Mouse (Mus musculus): ENCODE measurements around the gene Pax3.

Gene Pax3

DNA sequence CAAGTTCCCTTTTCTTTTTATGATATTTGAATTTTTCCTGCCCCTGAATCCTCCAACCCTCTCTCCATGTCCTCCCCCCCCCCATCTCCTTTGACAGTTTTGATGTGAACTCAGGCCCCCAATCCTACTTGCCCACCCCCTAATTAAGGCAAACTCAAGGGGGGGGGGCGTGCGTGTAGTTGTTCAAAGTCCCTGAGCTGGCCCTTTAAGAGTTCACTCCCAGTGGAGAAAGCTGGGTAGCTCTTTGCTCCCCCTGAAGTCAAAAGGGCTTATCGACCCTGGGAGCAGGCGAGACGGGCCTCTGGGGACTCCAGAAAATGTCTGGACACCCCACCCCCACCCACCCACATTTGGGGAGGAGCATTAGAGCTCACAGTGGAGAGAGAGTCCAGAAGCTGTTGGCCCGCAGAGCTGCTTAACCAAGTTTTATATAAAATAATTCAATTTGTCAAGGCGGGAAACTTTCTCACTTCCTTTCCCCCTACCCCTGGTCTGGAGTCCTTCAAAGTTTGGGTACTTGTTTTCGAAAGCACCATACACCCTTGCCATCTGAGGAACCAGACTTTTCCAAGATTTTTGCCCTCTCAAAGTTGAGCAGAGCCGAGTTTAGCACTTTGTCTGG is 1.5 kb upstream of the Pax3 start:
- no peak for DNase-seq (ENCODE audit: low spot score in 2 of 2)

GRCm38 (mm10) chr1:78197351-78198234 is 659 bp upstream of the Pax3 start:
- DNase-seq (ENCODE audit: low spot score in 2 of 2), result no peak

- no peak for DNase-seq (ENCODE audit: low spot score in 2 of 2)
These were observed 892 bp downstream of the Pax3 start for GRCm38 (mm10) chr1:78195771-78196712.

DNA sequence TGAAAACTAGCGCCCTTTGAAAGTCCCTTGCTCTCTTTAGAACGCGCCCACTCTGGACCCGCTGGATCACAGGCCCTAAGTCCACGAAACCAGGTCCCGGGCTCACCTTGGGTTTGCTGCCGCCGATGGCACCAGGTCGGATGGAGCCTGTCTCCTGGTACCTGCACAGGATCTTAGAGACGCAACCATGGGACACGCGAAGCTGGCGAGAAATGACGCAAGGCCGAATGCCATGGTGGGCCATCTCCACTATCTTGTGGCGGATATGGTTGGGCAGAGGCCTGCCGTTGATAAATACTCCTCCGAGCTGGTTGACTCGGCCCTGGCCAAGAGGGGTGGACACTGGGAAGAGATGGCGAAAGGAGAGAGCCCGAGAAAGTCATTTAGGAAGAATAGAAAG is 1.8 kb downstream of the Pax3 start:
- no peak for DNase-seq (ENCODE audit: low spot score in 2 of 2)

DNA sequence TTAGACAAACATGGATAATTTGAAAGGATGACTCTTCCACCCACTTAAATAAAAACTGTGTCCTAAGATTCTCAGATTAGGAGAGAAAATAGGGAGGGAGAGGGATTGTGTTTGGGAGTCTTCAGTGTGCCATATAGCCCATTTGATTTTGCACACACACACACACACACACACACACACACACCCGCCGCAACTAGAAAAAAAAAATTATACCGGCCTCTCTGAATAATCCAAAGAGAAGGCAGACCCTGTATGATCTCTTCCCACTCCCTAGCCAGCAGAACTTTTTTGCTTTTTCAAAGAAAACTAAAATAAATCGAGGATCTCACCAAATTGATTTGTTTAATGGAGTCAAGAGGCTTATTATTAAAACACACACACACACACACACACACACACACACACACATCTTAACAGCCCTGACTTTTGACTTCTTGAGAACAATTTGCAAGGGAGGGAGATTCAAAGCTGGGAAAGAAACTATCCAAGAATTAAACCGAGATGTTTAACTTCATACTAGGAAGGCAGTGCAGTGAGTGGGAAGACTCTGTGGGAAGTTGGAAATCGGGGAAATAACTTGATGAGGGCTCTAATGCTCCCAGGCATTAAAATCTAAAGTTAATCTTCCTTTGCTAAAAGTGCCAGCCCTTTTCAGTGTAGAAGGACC is 2.4 kb downstream of the Pax3 start:
- DNase-seq (ENCODE audit: low spot score in 2 of 2), result no peak

- DNase-seq (ENCODE audit: low spot score in 2 of 2), result no peak
These were observed 3.4 kb downstream of the Pax3 start for GRCm38 (mm10) chr1:78193465-78193991.

GRCm38 (mm10) chr1:78192746-78193464 is 4.0 kb downstream of the Pax3 start:
- no peak for DNase-seq (ENCODE audit: low spot score in 2 of 2)

DNA sequence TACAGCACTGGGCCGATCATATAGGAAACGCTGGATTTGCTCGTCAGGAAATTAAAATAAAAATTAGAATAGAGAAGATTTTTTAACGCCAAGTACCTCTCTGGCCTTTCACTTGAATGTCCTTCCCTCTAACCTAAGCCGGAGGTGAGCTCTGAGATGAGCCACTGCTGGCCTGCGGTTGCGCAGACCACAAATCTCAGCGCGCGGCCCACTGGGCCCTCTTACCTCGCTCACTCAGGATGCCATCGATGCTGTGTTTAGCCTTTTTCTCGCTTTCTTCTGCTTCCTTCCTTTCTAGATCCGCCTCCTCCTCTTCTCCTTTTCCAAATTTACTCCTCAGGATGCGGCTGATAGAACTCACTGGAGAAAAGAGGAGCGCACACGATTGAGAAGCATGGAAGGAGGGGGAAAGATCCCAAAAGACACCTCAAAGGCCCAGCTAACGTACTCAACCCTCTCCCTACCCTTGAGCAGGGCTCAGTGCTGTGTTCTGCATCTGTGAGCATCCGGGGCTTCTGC is 4.7 kb downstream of the Pax3 start:
- DNase-seq (ENCODE audit: low spot score in 2 of 2), result no peak

- DNase-seq (ENCODE audit: low spot score in 2 of 2), result no peak
These were observed 5.2 kb downstream of the Pax3 start for GRCm38 (mm10) chr1:78191761-78192160.

GRCm38 (mm10) chr1:78191331-78191730 is 5.6 kb downstream of the Pax3 start:
- no peak for DNase-seq (ENCODE audit: low spot score in 2 of 2)

GRCm38 (mm10) chr1:78190386-78191111 is 6.4 kb downstream of the Pax3 start:
- no peak for DNase-seq (ENCODE audit: low spot score in 2 of 2)

- DNase-seq (ENCODE audit: low spot score in 2 of 2), result no peak
These were observed 7.2 kb downstream of the Pax3 start for GRCm38 (mm10) chr1:78189501-78190345.

GRCm38 (mm10) chr1:78189016-78189415 is 7.9 kb downstream of the Pax3 start:
- DNase-seq (ENCODE audit: low spot score in 2 of 2), result no peak

DNA sequence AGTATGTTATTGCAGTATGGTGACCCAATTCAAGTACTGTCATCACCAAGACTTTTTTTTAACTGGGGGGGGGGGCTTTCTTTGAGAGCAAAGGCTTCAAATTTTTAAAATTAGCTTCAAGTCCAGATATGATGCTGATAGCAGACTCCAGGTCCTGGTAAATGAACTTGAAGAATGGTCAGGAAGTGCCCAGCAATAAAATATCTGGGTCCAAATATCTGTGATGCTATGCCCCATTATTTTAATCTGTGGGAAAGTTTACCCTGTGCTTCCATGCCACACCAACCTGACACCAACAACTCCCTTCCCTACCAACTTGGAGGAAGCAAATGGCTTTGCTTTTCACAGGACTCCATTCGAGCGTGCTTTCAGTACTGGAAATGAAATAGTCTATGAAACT is 8.6 kb downstream of the Pax3 start:
- no peak for DNase-seq (ENCODE audit: low spot score in 2 of 2)

DNA sequence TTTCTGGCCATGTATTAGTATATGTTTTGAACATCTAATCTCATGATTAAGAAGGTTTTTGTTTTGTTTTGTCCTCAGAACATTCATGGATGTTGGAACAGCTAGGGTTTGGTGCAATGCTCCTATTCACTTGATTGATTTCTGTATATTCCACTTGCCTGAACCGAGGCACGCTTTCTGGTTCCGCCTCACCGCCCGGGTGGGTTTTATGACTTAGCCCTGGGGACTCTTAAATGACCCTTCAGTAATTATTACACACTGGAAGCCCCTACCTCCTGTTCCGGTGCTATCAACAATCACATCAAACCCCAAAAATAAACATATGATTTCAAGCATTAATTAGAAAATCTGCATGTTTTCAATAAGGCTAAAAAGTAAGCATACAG is 9.2 kb downstream of the Pax3 start:
- DNase-seq (ENCODE audit: low spot score in 2 of 2), result no peak

DNA sequence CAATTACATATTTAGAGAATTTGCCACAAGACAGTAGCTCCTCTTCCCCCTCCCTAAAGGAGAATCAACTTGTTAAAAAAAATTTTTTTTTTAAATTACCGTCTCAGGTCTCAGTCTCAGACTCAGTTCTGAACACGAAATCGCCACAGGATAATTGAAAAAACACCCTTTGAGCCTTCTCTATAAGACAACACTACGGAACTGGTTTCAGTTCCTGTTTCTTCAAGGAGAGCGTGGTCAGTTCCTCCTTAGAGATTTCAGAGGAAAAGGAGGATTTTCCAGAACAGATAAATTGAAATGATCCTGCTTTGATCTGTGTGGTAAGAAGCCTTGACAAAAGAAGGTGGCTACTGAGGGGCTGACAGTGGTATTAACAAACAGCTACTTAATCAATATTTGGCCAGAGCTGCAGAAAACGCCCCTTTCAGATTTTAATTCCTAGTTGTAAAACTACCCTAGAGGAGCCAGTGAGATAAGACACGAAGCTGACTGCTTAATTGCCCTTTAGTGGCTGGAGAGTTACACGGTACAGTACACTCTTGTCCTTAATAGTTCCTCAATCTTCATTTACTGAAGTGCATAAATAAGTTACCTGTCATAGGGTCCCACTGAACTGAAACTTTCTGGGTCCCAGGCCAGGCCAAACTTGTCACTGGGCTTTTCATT is 9.7 kb downstream of the Pax3 start:
- DNase-seq (ENCODE audit: low spot score in 2 of 2), result no peak

GRCm38 (mm10) chr1:78182954-78183353 is 14.0 kb downstream of the Pax3 start:
- no peak for DNase-seq (ENCODE audit: low spot score in 2 of 2)

DNA sequence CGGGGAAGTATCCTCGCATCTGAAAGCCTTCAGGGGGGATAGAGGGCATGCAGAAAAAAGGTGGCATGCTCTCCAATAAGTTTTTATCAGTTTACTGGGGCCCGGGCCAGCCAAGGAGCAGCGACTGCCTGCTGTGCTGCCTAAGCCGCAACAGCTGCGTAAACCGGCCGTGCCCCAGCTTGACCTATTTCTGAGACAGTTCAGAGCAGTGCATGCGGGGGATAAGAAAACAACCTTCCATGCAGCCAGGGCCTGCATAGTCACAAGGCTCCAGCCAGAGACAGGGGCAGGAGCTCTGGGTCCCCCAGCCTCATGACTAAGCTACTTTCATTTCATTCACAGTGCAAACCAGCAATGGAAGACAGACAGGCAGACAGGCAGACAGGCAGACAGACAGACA is 15.1 kb downstream of the Pax3 start:
- no peak for DNase-seq (ENCODE audit: low spot score in 2 of 2)

Measured in thymus, postnatal 10 days (tissue).